Mouse (Mus musculus): ENCODE measurements around the gene Gm17018. TPM values are rescaled to one million over a fixed set of nuclear protein-coding genes. Genes with fewer than 3 reads are reported as not detected.

Gene Gm17018
- polyA plus RNA-seq, 1 experiment = 22.4 TPM

GRCm38 (mm10) chr19:45574941-45575631 is 14.7 kb downstream of the Gm17018 start:
- H3K4me3 ChIP-seq (ENCODE audit: low read depth, low read length) = no peak overlapping the region
- H3K27ac ChIP-seq (ENCODE audit: insufficient read depth, low read length) = no peak overlapping the region
- no peaks in the 10 kb centered on the region for H3K9me3 ChIP-seq (replicated peaks; ENCODE audit: control insufficient read depth, insufficient read depth, low read length, poor library complexity, severe bottlenecking)
- H3K36me3 ChIP-seq (ENCODE audit: control insufficient read depth, insufficient read depth, low read length, poor library complexity, severe bottlenecking) = no peaks in the 10 kb centered on the region
- H3K9ac ChIP-seq (ENCODE audit: low read depth, poor library complexity, severe bottlenecking) = no peak overlapping the region
- no peaks in the 10 kb centered on the region for H3K4me1 ChIP-seq (ENCODE audit: control insufficient read depth, insufficient read depth, low read length)
- no peaks in the 10 kb centered on the region for H3K27me3 ChIP-seq (ENCODE audit: control insufficient read depth, insufficient read depth, low read length, poor library complexity, severe bottlenecking)
- TF ChIP-seq CTCF (IDR thresholded peaks at IDR 0.05; ENCODE audit: low read depth, low read length) (no peak), EP300 (IDR thresholded peaks at IDR 0.05; ENCODE audit: insufficient read depth, low read depth, low read length) (no peak), POLR2A (IDR thresholded peaks at IDR 0.05; ENCODE audit: insufficient read depth, low read length) (no peak)

GRCm38 (mm10) chr19:45575632-45576001 is 15.2 kb downstream of the Gm17018 start:
- H3K4me1 ChIP-seq (ENCODE audit: control insufficient read depth, insufficient read depth, low read length) = no peaks in the 10 kb centered on the region
- no peak overlapping the region for H3K4me3 ChIP-seq (ENCODE audit: low read depth, low read length)
- no peaks in the 10 kb centered on the region for H3K9me3 ChIP-seq (replicated peaks; ENCODE audit: control insufficient read depth, insufficient read depth, low read length, poor library complexity, severe bottlenecking)
- no peaks in the 10 kb centered on the region for H3K36me3 ChIP-seq (ENCODE audit: control insufficient read depth, insufficient read depth, low read length, poor library complexity, severe bottlenecking)
- H3K9ac ChIP-seq (ENCODE audit: low read depth, poor library complexity, severe bottlenecking) = no peak overlapping the region
- TF ChIP-seq CTCF (IDR thresholded peaks at IDR 0.05; ENCODE audit: low read depth, low read length) = no peak
- no peak for TF ChIP-seq EP300 (IDR thresholded peaks at IDR 0.05; ENCODE audit: insufficient read depth, low read depth, low read length)
- no peak for TF ChIP-seq POLR2A (IDR thresholded peaks at IDR 0.05; ENCODE audit: insufficient read depth, low read length)
- H3K27ac ChIP-seq (ENCODE audit: insufficient read depth, low read length) = no peak overlapping the region
- no peaks in the 10 kb centered on the region for H3K27me3 ChIP-seq (ENCODE audit: control insufficient read depth, insufficient read depth, low read length, poor library complexity, severe bottlenecking)

GRCm38 (mm10) chr19:45577141-45577750 is 16.8 kb downstream of the Gm17018 start:
- Histone ChIP-seq H3K9ac (ENCODE audit: low read depth, poor library complexity, severe bottlenecking) (no peak overlapping the region), H3K9me3 (replicated peaks; ENCODE audit: control insufficient read depth, insufficient read depth, low read length, poor library complexity, severe bottlenecking) (no peaks in the 10 kb centered on the region), H3K4me3 (ENCODE audit: low read depth, low read length) (no peak overlapping the region), H3K27me3 (ENCODE audit: control insufficient read depth, insufficient read depth, low read length, poor library complexity, severe bottlenecking) (no peaks in the 10 kb centered on the region), H3K27ac (ENCODE audit: insufficient read depth, low read length) (no peak overlapping the region), H3K36me3 (ENCODE audit: control insufficient read depth, insufficient read depth, low read length, poor library complexity, severe bottlenecking) (no peaks in the 10 kb centered on the region), H3K4me1 (ENCODE audit: control insufficient read depth, insufficient read depth, low read length) (no peaks in the 10 kb centered on the region)
- TF ChIP-seq POLR2A (IDR thresholded peaks at IDR 0.05; ENCODE audit: insufficient read depth, low read length) (no peak), CTCF (IDR thresholded peaks at IDR 0.05; ENCODE audit: low read depth, low read length) (no peak), EP300 (IDR thresholded peaks at IDR 0.05; ENCODE audit: insufficient read depth, low read depth, low read length) (no peak)

- Histone ChIP-seq H3K9me3 (replicated peaks; ENCODE audit: control insufficient read depth, insufficient read depth, low read length, poor library complexity, severe bottlenecking) (no peaks in the 10 kb centered on the region), H3K4me3 (ENCODE audit: low read depth, low read length) (no peak overlapping the region), H3K36me3 (ENCODE audit: control insufficient read depth, insufficient read depth, low read length, poor library complexity, severe bottlenecking) (no peaks in the 10 kb centered on the region), H3K9ac (ENCODE audit: low read depth, poor library complexity, severe bottlenecking) (no peak overlapping the region), H3K27ac (ENCODE audit: insufficient read depth, low read length) (no peak overlapping the region), H3K27me3 (ENCODE audit: control insufficient read depth, insufficient read depth, low read length, poor library complexity, severe bottlenecking) (no peaks in the 10 kb centered on the region), H3K4me1 (ENCODE audit: control insufficient read depth, insufficient read depth, low read length) (no peaks in the 10 kb centered on the region)
- TF ChIP-seq CTCF (IDR thresholded peaks at IDR 0.05; ENCODE audit: low read depth, low read length) = no peak
- TF ChIP-seq EP300 (IDR thresholded peaks at IDR 0.05; ENCODE audit: insufficient read depth, low read depth, low read length) = no peak
- TF ChIP-seq POLR2A (IDR thresholded peaks at IDR 0.05; ENCODE audit: insufficient read depth, low read length) = no peak
Observed at GRCm38 (mm10) chr19:45578976-45579375, 18.6 kb downstream of the Gm17018 start.

GRCm38 (mm10) chr19:45579416-45579815 is 19.0 kb downstream of the Gm17018 start:
- H3K27me3 ChIP-seq (ENCODE audit: control insufficient read depth, insufficient read depth, low read length, poor library complexity, severe bottlenecking) = no peaks in the 10 kb centered on the region
- no peaks in the 10 kb centered on the region for H3K36me3 ChIP-seq (ENCODE audit: control insufficient read depth, insufficient read depth, low read length, poor library complexity, severe bottlenecking)
- H3K9ac ChIP-seq (ENCODE audit: low read depth, poor library complexity, severe bottlenecking) = no peak overlapping the region
- H3K9me3 ChIP-seq (replicated peaks; ENCODE audit: control insufficient read depth, insufficient read depth, low read length, poor library complexity, severe bottlenecking) = no peaks in the 10 kb centered on the region
- H3K27ac ChIP-seq (ENCODE audit: insufficient read depth, low read length) = no peak overlapping the region
- H3K4me3 ChIP-seq (ENCODE audit: low read depth, low read length) = no peak overlapping the region
- TF ChIP-seq CTCF (IDR thresholded peaks at IDR 0.05; ENCODE audit: low read depth, low read length) (no peak), POLR2A (IDR thresholded peaks at IDR 0.05; ENCODE audit: insufficient read depth, low read length) (no peak), EP300 (IDR thresholded peaks at IDR 0.05; ENCODE audit: insufficient read depth, low read depth, low read length) (no peak)
- H3K4me1 ChIP-seq (ENCODE audit: control insufficient read depth, insufficient read depth, low read length) = no peaks in the 10 kb centered on the region

GRCm38 (mm10) chr19:45580235-45580634 is 19.8 kb downstream of the Gm17018 start:
- no peaks in the 10 kb centered on the region for H3K4me1 ChIP-seq (ENCODE audit: control insufficient read depth, insufficient read depth, low read length)
- TF ChIP-seq EP300 (IDR thresholded peaks at IDR 0.05; ENCODE audit: insufficient read depth, low read depth, low read length) (no peak), POLR2A (IDR thresholded peaks at IDR 0.05; ENCODE audit: insufficient read depth, low read length) (no peak), CTCF (IDR thresholded peaks at IDR 0.05; ENCODE audit: low read depth, low read length) (no peak)
- H3K9ac ChIP-seq (ENCODE audit: low read depth, poor library complexity, severe bottlenecking) = no peak overlapping the region
- no peaks in the 10 kb centered on the region for H3K9me3 ChIP-seq (replicated peaks; ENCODE audit: control insufficient read depth, insufficient read depth, low read length, poor library complexity, severe bottlenecking)
- H3K27ac ChIP-seq (ENCODE audit: insufficient read depth, low read length) = no peak overlapping the region
- no peak overlapping the region for H3K4me3 ChIP-seq (ENCODE audit: low read depth, low read length)
- no peaks in the 10 kb centered on the region for H3K36me3 ChIP-seq (ENCODE audit: control insufficient read depth, insufficient read depth, low read length, poor library complexity, severe bottlenecking)
- H3K27me3 ChIP-seq (ENCODE audit: control insufficient read depth, insufficient read depth, low read length, poor library complexity, severe bottlenecking) = no peaks in the 10 kb centered on the region
